In the genomic region with DNA sequence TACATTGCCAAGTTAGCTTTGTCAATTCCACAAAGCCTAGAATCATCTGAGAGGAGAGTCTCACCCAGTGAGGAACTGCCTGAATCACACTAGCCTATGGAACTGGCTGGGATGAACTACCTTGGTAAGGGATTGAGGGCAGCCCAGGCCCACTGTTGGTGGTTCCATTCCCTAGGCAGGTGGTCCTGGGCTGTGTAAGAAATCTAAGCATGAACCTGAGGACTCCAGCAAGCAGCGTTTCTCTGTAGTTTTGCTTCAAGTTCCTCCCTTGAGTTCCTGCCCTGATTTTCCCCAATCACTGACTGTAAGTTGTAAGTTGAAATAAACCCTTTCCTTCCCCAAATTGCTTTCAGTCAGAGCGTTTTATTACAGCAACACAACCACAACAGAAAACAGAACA, we compare ENCODE assay signal across 8 mouse cellular contexts. TPM values are rescaled to one million over a fixed set of nuclear protein-coding genes. Genes with fewer than 3 reads are reported as not detected.
DNase-seq lines count a peak whose midpoint lies in the region; ATAC-seq and TF ChIP-seq lines count a peak whose summit lies in the region.

No protein-coding gene starts in this region.

- no peak overlapping the region for H3K4me2 ChIP-seq in forebrain, embryonic 14.5 days (ENCODE audit: low read length)
- H3K4me2 ChIP-seq in liver, embryonic 11.5 days, result peak overlapping the region; percentile 83

- no peaks in the 10 kb centered on the region for H3K27me3 ChIP-seq in forebrain, embryonic 10.5 days (ENCODE audit: poor library complexity, severe bottlenecking)
- H3K27me3 ChIP-seq in forebrain, embryonic 14.5 days (replicated peaks; ENCODE audit: control insufficient read depth, insufficient read depth, low read length), result no peaks in the 10 kb centered on the region
- no peaks in the 10 kb centered on the region for H3K27me3 ChIP-seq in testis, adult 2 months (ENCODE audit: control insufficient read depth, insufficient read depth, low read length)
- H3K27me3 ChIP-seq in liver, embryonic 11.5 days (replicated peaks; ENCODE audit: control insufficient read depth, insufficient read depth, low read length), result no peaks in the 10 kb centered on the region

- H3K4me3 ChIP-seq in forebrain, embryonic 10.5 days, result no peak overlapping the region; the same call in 1 of the 2 replicates
- no peak overlapping the region for H3K4me3 ChIP-seq in forebrain, embryonic 14.5 days (ENCODE audit: low read depth, low read length)
- peak overlapping the region; percentile 37; the same call in 1 of the 2 replicates for H3K4me3 ChIP-seq in testis, adult 2 months (ENCODE audit: control insufficient read depth, low read depth, low read length)
- H3K4me3 ChIP-seq in liver, embryonic 11.5 days (ENCODE audit: low read depth, low read length), result peak overlapping the region; percentile 60

- WGBS in forebrain, embryonic 10.5 days, result 91% methylated on average over 2 of the region's 2 CpGs
- 84% methylated on average over 2 of the region's 2 CpGs for WGBS in forebrain, embryonic 14.5 days
- 60% methylated on average over 2 of the region's 2 CpGs for WGBS in liver, embryonic 11.5 days

- ATAC-seq in forebrain, embryonic 14.5 days, result no peak
- no peak for ATAC-seq in liver, embryonic 11.5 days (replicated peaks; ENCODE audit: low FRiP score)
- no peak for ATAC-seq in megakaryocyte-erythroid progenitor cell, adult 5-6 weeks (replicated peaks; ENCODE audit: low FRiP score, low TSS enrichment, poor library complexity, severe bottlenecking)

- no peak for TF ChIP-seq CTCF in testis, adult 2 months (IDR thresholded peaks at IDR 0.05; ENCODE audit: control insufficient read depth, insufficient read depth, insufficient replicate concordance, low read depth, low read length)

- H3K4me1 ChIP-seq in forebrain, embryonic 10.5 days, result peaks cover 23% of the 10 kb centered on the region
- H3K4me1 ChIP-seq in forebrain, embryonic 14.5 days (ENCODE audit: control insufficient read depth, insufficient read depth, low read length), result peaks cover 14% of the 10 kb centered on the region
- H3K4me1 ChIP-seq in testis, adult 2 months (ENCODE audit: control insufficient read depth, insufficient read depth, low read length), result peaks cover 2% of the 10 kb centered on the region
- peaks cover 7% of the 10 kb centered on the region for H3K4me1 ChIP-seq in liver, embryonic 11.5 days (replicated peaks; ENCODE audit: control insufficient read depth, insufficient read depth, low read length)

- no peaks in the 10 kb centered on the region; the same call in 1 of the 2 replicates for H3K9me3 ChIP-seq in forebrain, embryonic 10.5 days
- H3K9me3 ChIP-seq in forebrain, embryonic 14.5 days (replicated peaks; ENCODE audit: control insufficient read depth, low read length), result no peaks in the 10 kb centered on the region
- no peaks in the 10 kb centered on the region for H3K9me3 ChIP-seq in liver, embryonic 11.5 days (ENCODE audit: control insufficient read depth, low read length)

- H3K36me3 ChIP-seq in forebrain, embryonic 10.5 days (replicated peaks), result no peaks in the 10 kb centered on the region
- H3K36me3 ChIP-seq in forebrain, embryonic 14.5 days (ENCODE audit: control insufficient read depth, insufficient read depth, low read length), result no peaks in the 10 kb centered on the region
- no peaks in the 10 kb centered on the region for H3K36me3 ChIP-seq in testis, adult 2 months (ENCODE audit: control insufficient read depth, insufficient read depth, low read length)
- H3K36me3 ChIP-seq in liver, embryonic 11.5 days (ENCODE audit: control insufficient read depth, insufficient read depth, low read length), result no peaks in the 10 kb centered on the region

- DNase-seq in forebrain, embryonic 10.5 days (ENCODE audit: extremely low spot score, low spot score), result no peak
- DNase-seq in forebrain, embryonic 14.5 days (ENCODE audit: low spot score), result no peak
- DNase-seq in testis, postnatal 10 days (ENCODE audit: low spot score), result no peak
- DNase-seq in liver, embryonic 11.5 days (ENCODE audit: low spot score), result no peak
- no peak for DNase-seq in adrenal gland, postnatal 36 days
- DNase-seq in cerebellum, adult 9-10 months, result no peak

- H3K27ac ChIP-seq in forebrain, embryonic 10.5 days, result peak overlapping the region; percentile 95
- no peak overlapping the region for H3K27ac ChIP-seq in forebrain, embryonic 14.5 days (ENCODE audit: low read depth, low read length)
- no peak overlapping the region for H3K27ac ChIP-seq in testis, adult 2 months (ENCODE audit: control insufficient read depth, insufficient read depth, low read depth, low read length)
- H3K27ac ChIP-seq in liver, embryonic 11.5 days (ENCODE audit: low read depth, low read length), result peak overlapping the region; percentile 99; the same call in 1 of the 2 replicates

- no peak overlapping the region for H3K9ac ChIP-seq in forebrain, embryonic 14.5 days (ENCODE audit: low read length)
- H3K9ac ChIP-seq in liver, embryonic 11.5 days (ENCODE audit: low read depth, low read length), result no peak overlapping the region

- no peak for TF ChIP-seq POLR2A in testis, adult 2 months (IDR thresholded peaks at IDR 0.05; ENCODE audit: control insufficient read depth, low read depth, low read length)

RNA-seq across cellular contexts. Expression of a gene that starts 1.3 kb away (rescaled TPM):
- polyA plus RNA-seq in forebrain, embryonic 10.5 days (2016; fragmentation: Nextera tagmentation; extraction: Ambion mirVana), result 261 and 275 TPM in 2 replicates
- polyA plus RNA-seq in forebrain, embryonic 14.5 days (2014; fragmentation: Nextera tagmentation; extraction: Ambion mirVana), result 157 and 165 TPM in 2 replicates
- polyA plus RNA-seq in testis, adult 2 months (2012; rRNA removed), result 17.2 and 17.4 TPM in 2 replicates
- 207 and 219 TPM in 2 replicates for polyA plus RNA-seq in liver, embryonic 11.5 days (2014; fragmentation: Nextera tagmentation; extraction: Ambion mirVana)
- total RNA-seq in adrenal gland, postnatal 36 days (2021), result 100 to 1,000 TPM in 1 of 2 experiments, 10 to 100 TPM in 1; 95.1 to 105 TPM
- total RNA-seq in megakaryocyte-erythroid progenitor cell, adult 5-6 weeks (2014; fragmentation: Nextera tagmentation), result 267 and 268 TPM in 2 replicates
- total RNA-seq in megakaryocyte-erythroid progenitor cell, adult 5-6 weeks (2017), result 469 and 547 TPM in 2 replicates

RNA-seq across cellular contexts. Expression of a gene that starts 56.0 kb away (rescaled TPM):
- 412 and 413 TPM in 2 replicates for polyA plus RNA-seq in forebrain, embryonic 10.5 days (2016; fragmentation: Nextera tagmentation; extraction: Ambion mirVana)
- 489 and 493 TPM in 2 replicates for polyA plus RNA-seq in forebrain, embryonic 14.5 days (2014; fragmentation: Nextera tagmentation; extraction: Ambion mirVana)
- 147 and 151 TPM in 2 replicates for polyA plus RNA-seq in testis, adult 2 months (2012; rRNA removed)
- polyA plus RNA-seq in liver, embryonic 11.5 days (2014; fragmentation: Nextera tagmentation; extraction: Ambion mirVana), result 481 and 504 TPM in 2 replicates
- 1,000 to 10,000 TPM; 1,091 to 1,914 TPM for total RNA-seq in adrenal gland, postnatal 36 days (2021)
- 582 and 663 TPM in 2 replicates for total RNA-seq in megakaryocyte-erythroid progenitor cell, adult 5-6 weeks (2014; fragmentation: Nextera tagmentation)
- total RNA-seq in megakaryocyte-erythroid progenitor cell, adult 5-6 weeks (2017), result 247 and 338 TPM in 2 replicates

Comparison
In these comparisons a context has a peak if more than half of its experiments do, and no peak if none do; other contexts are left out.
1. H3K27ac ChIP-seq: peak in forebrain, embryonic 10.5 days (single experiment) and liver, embryonic 11.5 days (single experiment); none in forebrain, embryonic 14.5 days (single experiment) and testis, adult 2 months (single experiment).
2. H3K4me3 ChIP-seq: peak in testis, adult 2 months (single experiment) and liver, embryonic 11.5 days (single experiment); none in forebrain, embryonic 10.5 days (single experiment) and forebrain, embryonic 14.5 days (single experiment).